In the genomic region with DNA sequence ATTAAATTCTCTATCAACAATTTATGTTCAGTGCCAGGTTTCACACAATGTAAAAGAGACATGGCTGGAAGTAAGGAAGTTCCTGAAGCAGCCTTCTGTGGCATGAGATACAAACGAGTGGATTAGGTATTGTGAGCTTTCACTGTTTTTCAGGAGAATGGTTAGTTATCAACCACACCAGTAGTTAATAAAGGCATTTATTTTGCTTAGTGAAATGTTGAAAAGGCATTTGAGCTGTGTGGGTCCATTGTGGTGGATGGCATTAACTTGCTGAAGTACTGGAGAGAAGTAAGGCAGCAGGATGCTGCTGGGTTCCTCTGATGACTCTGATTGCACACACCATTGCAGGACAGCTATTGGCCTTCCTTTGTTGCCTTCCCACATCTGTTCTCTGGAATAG, we compare ENCODE assay signal across 22 mouse cellular contexts.
"Had no signal": no experiment of that assay in that cellular context is flagged by ENCODE, and none has a peak within 500 bp of the region (broad histone marks: within the 10 kb centered on the region; RNA-seq: fewer than 3 reads in every experiment).

No protein-coding gene starts in this region.

- H3K4me3 ChIP-seq: gastrocnemius, adult 2 months; heart, adult 2 months; heart, embryonic 13.5 days; heart, embryonic 15.5 days; hindbrain, embryonic 10.5 days; hindbrain, embryonic 12.5 days; limb, embryonic 13.5 days; limb, embryonic 15.5 days; liver, embryonic 12.5 days had no signal

- H3K27ac ChIP-seq: gastrocnemius, adult 2 months; heart, adult 2 months; heart, embryonic 13.5 days; heart, embryonic 15.5 days; hindbrain, embryonic 10.5 days; hindbrain, embryonic 12.5 days; hindbrain, embryonic 14.5 days; limb, embryonic 13.5 days; limb, embryonic 15.5 days; liver, embryonic 12.5 days; liver, embryonic 14.5 days had no signal

- H3K27me3 ChIP-seq: heart, embryonic 13.5 days; heart, embryonic 15.5 days; hindbrain, embryonic 12.5 days; limb, embryonic 13.5 days; limb, embryonic 15.5 days; liver, embryonic 12.5 days had no signal

- H3K4me1 ChIP-seq: hindbrain, embryonic 12.5 days; limb, embryonic 15.5 days had no signal

- DNase-seq: gastrocnemius, adult 2 months; gastrocnemius, postnatal 10 days; gastrocnemius, postnatal 25 days; heart, adult 2 months; heart, postnatal 10 days; heart, postnatal 4 days; kidney, adult 11 months; kidney, postnatal 25 days; layer of hippocampus, adult 9-11 months; layer of hippocampus, postnatal 36 days; left cerebral cortex, postnatal 4 days had no signal

- H3K36me3 ChIP-seq: heart, embryonic 15.5 days had no signal

- ATAC-seq: hindbrain, embryonic 16.5 days; intestine, embryonic 16.5 days; liver, embryonic 12.5 days had no signal
